Mouse (Mus musculus) forebrain, embryonic 14.5 days (tissue): ENCODE measurements at regions not wholly inside any gene's neighbourhood (a gene's known extent, or its start where the extent isn't known, plus 50 kb on each side); places are given as distances from the start of the nearest gene placed in this dataset.
A peak's percentile ranks its signal among the peaks of the same experiment; 100 is the strongest.

Experiments used
- ATAC-seq: fragments of 200-750 bp; cut with Nextera tagmentation; 2 replicates; pipeline ENCODE4 v1.8.0; 2017; ENCODE audit warnings: mild to moderate bottlenecking, moderate library complexity
- DNase-seq: peaks from one replicate; pipeline ENCODE4 v3.0.0-alpha.2; 2015; ENCODE audit warnings: low spot score
- H3K27ac ChIP-seq: fragments of 300-500 bp; sonication (generic); 2 replicates; pipeline ENCODE4 v1.5.1; 2014; ENCODE audit warnings: low read depth, mild to moderate bottlenecking, control low read depth, low read length, moderate library complexity
- H3K27me3 ChIP-seq: fragments of 300-500 bp; sonication (generic); replicated peaks from 2 replicates; pipeline ENCODE4 v1.6.1; 2014; ENCODE audit warnings: low read length, control low read depth, mixed read lengths; ENCODE audit not compliant: control insufficient read depth, insufficient read depth
- H3K36me3 ChIP-seq: fragments of 300-500 bp; sonication (generic); 2 replicates; pipeline ENCODE4 v1.6.1; 2014; ENCODE audit warnings: low read length, control low read depth; ENCODE audit not compliant: control insufficient read depth, insufficient read depth
- H3K4me1 ChIP-seq: fragments of 300-500 bp; sonication (generic); 2 replicates; pipeline ENCODE4 v1.6.1; 2014; ENCODE audit warnings: antibody characterized with exemption, low read length, control low read depth; ENCODE audit not compliant: control insufficient read depth, insufficient read depth
- H3K4me2 ChIP-seq: fragments of 300-500 bp; sonication (generic); 2 replicates; pipeline ENCODE4 v1.6.1; 2014; ENCODE audit warnings: mild to moderate bottlenecking, control low read depth, low read length
- H3K4me3 ChIP-seq: fragments of 300-500 bp; sonication (generic); 2 replicates; pipeline ENCODE4 v1.5.1; 2014; ENCODE audit warnings: low read depth, low read length, control low read depth
- H3K9ac ChIP-seq: fragments of 300-500 bp; sonication (generic); 2 replicates; pipeline ENCODE4 v1.6.1; 2014; ENCODE audit warnings: mild to moderate bottlenecking, low read length, control low read depth, moderate library complexity
- H3K9me3 ChIP-seq: fragments of 300-500 bp; sonication (generic); replicated peaks from 2 replicates; pipeline ENCODE4 v1.6.1; 2016; ENCODE audit warnings: low read length, control low read depth, mixed read lengths; ENCODE audit not compliant: control insufficient read depth
- WGBS: fragments of 180-500 bp; shearing (Covaris S2); extraction: QIAGEN DNeasy Blood & Tissue Kit; methylation state at CpG from one replicate; pipeline ENCODE4 v1.1.7; 2014; 5-methylcytosine and 5-hydroxymethylcytosine counted together

DNA sequence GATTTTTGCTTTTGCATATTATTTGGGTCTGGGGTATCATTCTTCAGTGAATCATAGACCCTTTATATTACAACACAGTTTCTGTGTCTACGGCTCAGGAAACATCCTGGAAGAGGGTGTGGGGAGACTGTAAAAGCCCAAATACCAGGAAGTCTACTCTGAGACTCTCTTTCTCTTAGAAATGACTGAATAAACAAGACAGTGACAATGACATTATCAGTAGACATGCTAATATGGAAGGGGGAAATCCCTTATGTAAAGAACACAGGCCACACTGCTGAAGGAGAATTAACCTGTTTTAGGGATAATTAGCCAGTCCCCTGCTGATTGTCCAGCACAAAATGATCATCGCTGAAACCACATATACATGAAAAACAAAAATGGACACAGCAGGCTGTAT, 88.5 kb upstream of the Rgs1 start:
- 90% methylated on average over 2 of the region's 2 CpGs for WGBS
- Histone ChIP-seq H3K27ac (no peak overlapping the region), H3K4me1 (no peaks in the 10 kb centered on the region), H3K36me3 (no peaks in the 10 kb centered on the region), H3K9me3 (no peaks in the 10 kb centered on the region), H3K4me2 (no peak overlapping the region), H3K27me3 (no peaks in the 10 kb centered on the region), H3K4me3 (no peak overlapping the region), H3K9ac (no peak overlapping the region)
- DNase-seq, result no peak
- ATAC-seq, result no peak

DNA sequence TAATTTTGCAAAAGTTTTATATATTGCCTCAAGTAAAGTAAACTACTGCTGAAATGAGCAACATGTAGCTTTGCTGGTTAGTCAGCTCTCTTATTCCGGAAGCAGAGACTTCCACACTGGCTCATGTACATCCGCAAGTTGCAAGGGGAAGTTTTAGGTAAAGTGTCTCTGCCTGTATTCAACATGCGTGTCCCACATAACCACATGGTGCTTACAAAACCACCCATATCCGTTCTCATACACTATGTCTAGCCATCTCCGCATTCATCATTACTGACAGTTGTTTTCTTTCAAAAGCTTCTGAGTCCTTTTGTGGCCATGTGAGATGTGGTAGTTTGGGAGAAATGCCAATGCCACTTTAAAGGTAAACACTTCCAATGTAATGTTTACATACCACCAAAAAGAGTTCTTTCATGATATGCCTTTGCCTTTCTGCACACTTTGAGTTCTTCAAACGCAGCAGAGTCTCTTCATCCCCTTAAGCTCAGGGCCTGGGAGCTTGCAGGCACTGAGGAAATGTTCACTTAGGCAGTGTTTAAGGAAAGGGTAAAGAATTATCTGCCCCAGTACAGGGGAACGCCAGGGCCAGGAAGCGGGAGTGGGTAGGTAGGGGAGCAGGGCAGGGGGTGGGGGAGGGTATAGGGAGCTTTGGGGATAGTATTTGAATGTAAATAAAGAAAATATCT, 81.5 kb upstream of the Rgs1 start:
- H3K4me3 ChIP-seq, result no peak overlapping the region
- 81% methylated on average over 8 of the region's 8 CpGs for WGBS
- no peaks in the 10 kb centered on the region for H3K27me3 ChIP-seq
- H3K4me2 ChIP-seq, result no peak overlapping the region
- H3K4me1 ChIP-seq, result no peaks in the 10 kb centered on the region
- H3K9me3 ChIP-seq, result no peaks in the 10 kb centered on the region
- H3K9ac ChIP-seq, result no peak overlapping the region
- H3K36me3 ChIP-seq, result no peaks in the 10 kb centered on the region
- no peak for DNase-seq
- H3K27ac ChIP-seq, result no peak overlapping the region
- no peak for ATAC-seq

DNA sequence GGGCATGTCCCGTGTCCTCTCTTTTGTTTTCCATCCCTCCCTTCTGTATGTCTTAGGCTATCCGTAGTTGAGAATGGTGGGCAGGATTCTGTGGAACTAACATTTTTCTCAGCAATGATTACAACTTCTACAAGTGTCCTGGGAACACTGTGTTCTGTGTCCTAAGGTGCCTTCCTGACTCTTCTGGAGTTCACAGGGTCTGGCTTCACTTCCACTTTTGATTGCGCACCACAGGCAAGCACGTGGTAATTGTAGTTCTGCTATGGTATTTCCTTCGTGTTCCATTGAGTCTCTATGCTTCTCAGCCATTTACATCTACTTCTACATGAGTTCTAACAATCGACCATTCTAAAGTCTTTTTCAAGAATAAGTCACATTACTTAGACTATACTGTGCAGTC, 70.4 kb upstream of the Rgs1 start:
- DNase-seq, result no peak
- Histone ChIP-seq H3K9ac (no peak overlapping the region), H3K27ac (no peak overlapping the region), H3K27me3 (no peaks in the 10 kb centered on the region), H3K4me2 (no peak overlapping the region), H3K4me1 (no peaks in the 10 kb centered on the region), H3K36me3 (no peaks in the 10 kb centered on the region), H3K9me3 (no peaks in the 10 kb centered on the region), H3K4me3 (no peak overlapping the region)
- 87% methylated on average over 6 of the region's 6 CpGs for WGBS
- no peak for ATAC-seq

DNA sequence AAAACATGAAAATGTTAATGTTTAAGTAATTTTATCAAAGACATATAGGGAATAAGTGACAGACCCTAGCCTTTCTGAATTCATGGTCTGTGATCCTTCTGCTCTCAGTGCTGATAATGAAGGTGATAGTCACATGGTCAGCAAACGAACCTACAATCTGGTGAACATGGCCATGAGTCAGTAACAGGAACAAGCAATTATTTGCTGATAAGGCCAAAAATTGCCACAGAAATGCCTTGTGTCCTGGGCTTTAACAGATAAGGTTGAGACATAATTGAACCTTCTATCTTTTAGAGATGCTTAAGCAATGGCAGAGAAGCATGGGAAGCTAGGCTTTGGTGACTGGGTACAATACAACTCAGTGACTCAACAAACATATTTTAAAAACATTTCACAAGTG, 69.2 kb upstream of the Rgs1 start:
- no peak overlapping the region for H3K4me2 ChIP-seq
- H3K4me3 ChIP-seq, result no peak overlapping the region
- H3K36me3 ChIP-seq, result no peaks in the 10 kb centered on the region
- no peaks in the 10 kb centered on the region for H3K9me3 ChIP-seq
- no peaks in the 10 kb centered on the region for H3K27me3 ChIP-seq
- H3K4me1 ChIP-seq, result no peaks in the 10 kb centered on the region
- no peak for ATAC-seq
- 77% methylated on average over 1 of the region's 1 CpGs for WGBS
- no peak overlapping the region for H3K27ac ChIP-seq
- H3K9ac ChIP-seq, result no peak overlapping the region
- DNase-seq, result no peak

DNA sequence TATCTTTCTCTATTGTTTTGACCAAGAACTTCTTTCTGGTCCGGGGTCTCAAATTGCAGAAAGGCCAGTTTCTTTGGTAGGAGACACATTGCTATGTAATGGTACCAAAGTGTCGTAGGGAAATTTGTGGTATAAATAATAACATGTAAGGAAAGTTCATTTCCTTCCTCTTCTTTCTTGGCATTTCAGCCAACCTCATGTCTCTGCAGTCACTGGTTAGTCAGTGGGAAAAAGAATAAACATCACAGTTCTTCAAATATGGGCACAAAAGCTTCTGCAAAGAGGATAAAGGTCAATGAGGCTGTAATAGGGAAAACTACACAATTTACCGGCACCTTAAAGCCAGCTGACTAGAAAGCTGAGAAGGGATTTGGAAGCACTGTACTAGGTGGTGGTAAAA, 68.5 kb upstream of the Rgs1 start:
- Histone ChIP-seq H3K9me3 (no peaks in the 10 kb centered on the region), H3K9ac (no peak overlapping the region), H3K36me3 (no peaks in the 10 kb centered on the region), H3K27ac (no peak overlapping the region), H3K4me2 (no peak overlapping the region), H3K27me3 (no peaks in the 10 kb centered on the region), H3K4me1 (no peaks in the 10 kb centered on the region), H3K4me3 (no peak overlapping the region)
- DNase-seq (no peak), ATAC-seq (no peak)
- 88% methylated on average over 3 of the region's 3 CpGs for WGBS

DNA sequence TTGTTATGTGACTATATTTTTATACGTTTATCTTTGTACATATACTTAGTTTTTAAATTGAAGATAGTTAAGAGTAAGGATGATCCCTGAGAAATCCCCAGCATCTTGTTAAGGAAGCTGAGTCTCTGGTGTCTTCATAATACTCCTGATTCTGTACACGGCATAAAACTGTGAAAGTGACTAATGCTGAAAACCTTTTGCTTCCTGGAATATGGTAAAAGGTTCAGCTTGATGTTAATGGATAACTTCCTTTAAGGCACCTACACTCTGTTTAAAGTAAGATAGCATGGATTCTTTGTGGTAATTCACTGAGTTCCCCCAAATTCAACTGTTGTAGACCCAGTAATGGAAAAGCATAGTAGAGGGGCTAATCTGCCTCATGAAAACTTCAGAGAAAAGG, 67.2 kb upstream of the Rgs1 start:
- 91% methylated on average over 2 of the region's 2 CpGs for WGBS
- no peaks in the 10 kb centered on the region for H3K27me3 ChIP-seq
- ATAC-seq (no peak), DNase-seq (no peak)
- no peak overlapping the region for H3K4me3 ChIP-seq
- no peak overlapping the region for H3K4me2 ChIP-seq
- no peak overlapping the region for H3K9ac ChIP-seq
- no peaks in the 10 kb centered on the region for H3K4me1 ChIP-seq
- H3K36me3 ChIP-seq, result no peaks in the 10 kb centered on the region
- H3K9me3 ChIP-seq, result no peaks in the 10 kb centered on the region
- H3K27ac ChIP-seq, result no peak overlapping the region

DNA sequence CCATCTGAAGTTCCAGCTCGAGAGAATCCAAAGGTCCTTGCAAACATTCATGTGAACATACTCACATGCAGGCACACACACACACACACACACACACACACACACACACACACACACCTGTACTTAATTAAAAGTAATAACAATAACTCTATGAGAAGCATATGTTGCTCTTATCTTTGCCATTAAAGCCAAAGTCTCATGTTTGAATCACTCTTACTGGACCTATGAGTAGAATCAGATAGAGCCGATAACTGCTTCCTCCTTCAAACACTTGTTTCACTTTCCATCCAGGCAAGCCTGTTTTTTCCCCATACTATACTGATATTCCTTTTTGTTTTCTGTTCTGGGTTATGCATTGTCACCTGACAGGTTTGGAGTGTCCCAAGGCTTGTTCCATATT, 65.3 kb upstream of the Rgs1 start:
- Histone ChIP-seq H3K4me3 (no peak overlapping the region), H3K27me3 (no peaks in the 10 kb centered on the region), H3K4me2 (no peak overlapping the region), H3K4me1 (no peaks in the 10 kb centered on the region), H3K27ac (no peak overlapping the region), H3K36me3 (no peaks in the 10 kb centered on the region), H3K9ac (no peak overlapping the region), H3K9me3 (no peaks in the 10 kb centered on the region)
- DNase-seq (no peak), ATAC-seq (no peak)
- 84% methylated on average over 2 of the region's 2 CpGs for WGBS

DNA sequence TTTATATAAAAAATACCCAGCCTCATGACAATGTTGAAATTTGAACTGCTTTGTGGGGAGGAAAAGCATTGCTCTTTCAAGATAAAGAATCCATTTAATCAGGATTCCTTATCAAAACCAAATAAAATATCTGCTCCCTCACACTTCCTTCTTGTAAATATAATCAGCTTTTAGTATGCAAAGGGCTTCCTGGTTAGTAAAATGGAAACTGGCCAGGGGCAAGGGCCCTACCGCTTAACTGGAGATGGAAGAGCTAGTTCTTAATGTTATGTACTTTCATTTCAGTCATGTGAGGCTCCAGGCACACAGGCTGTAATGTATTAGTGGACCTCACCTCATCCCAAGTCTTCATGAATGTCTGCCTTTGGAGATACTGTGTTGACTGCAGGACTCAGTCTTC, 64.3 kb upstream of the Rgs1 start:
- no peaks in the 10 kb centered on the region for H3K9me3 ChIP-seq
- H3K4me1 ChIP-seq, result no peaks in the 10 kb centered on the region
- ATAC-seq, result no peak
- no peak overlapping the region for H3K27ac ChIP-seq
- no peak overlapping the region for H3K4me3 ChIP-seq
- no peaks in the 10 kb centered on the region for H3K27me3 ChIP-seq
- no peak for DNase-seq
- H3K36me3 ChIP-seq, result no peaks in the 10 kb centered on the region
- H3K4me2 ChIP-seq, result no peak overlapping the region
- WGBS, result 92% methylated on average over 1 of the region's 1 CpGs
- no peak overlapping the region for H3K9ac ChIP-seq

DNA sequence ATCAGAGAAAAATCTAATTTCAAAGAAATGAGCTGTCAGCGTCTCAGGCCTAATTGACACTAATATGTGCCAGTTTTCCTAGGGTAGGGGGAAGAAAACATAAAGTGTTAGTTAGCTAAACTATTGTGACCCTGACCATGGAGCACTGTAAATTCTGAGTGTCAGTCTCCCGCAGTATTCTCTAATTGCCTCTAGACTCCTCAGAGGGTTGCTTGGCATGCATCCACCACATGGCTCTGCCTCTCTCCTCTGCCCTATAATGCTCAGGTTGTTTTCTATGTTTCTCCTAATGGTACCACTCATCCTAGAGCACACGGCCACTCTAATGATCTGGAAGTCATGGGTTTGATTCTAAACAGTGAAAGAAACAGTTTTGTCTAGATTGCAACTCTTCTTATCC, 60.9 kb upstream of the Rgs1 start:
- ATAC-seq (0 out of 2 replicates have a peak, but pooled peaks have one; percentile 42), DNase-seq (peak; percentile 41)
- H3K9ac ChIP-seq, result no peak overlapping the region
- no peaks in the 10 kb centered on the region for H3K4me1 ChIP-seq
- H3K9me3 ChIP-seq, result no peaks in the 10 kb centered on the region
- no peaks in the 10 kb centered on the region for H3K27me3 ChIP-seq
- 44% methylated on average over 3 of the region's 3 CpGs for WGBS
- no peak overlapping the region for H3K4me3 ChIP-seq
- H3K4me2 ChIP-seq, result no peak overlapping the region
- no peak overlapping the region for H3K27ac ChIP-seq
- no peaks in the 10 kb centered on the region for H3K36me3 ChIP-seq
